Comparison of ENCODE assay signal across 26 mouse cellular contexts in genomic region chr9:123802896-123803295, GRCm38 (mm10). TPM values are rescaled to one million over a fixed set of nuclear protein-coding genes. Genes with fewer than 3 reads are reported as not detected.
DNase-seq lines count a peak whose midpoint lies in the region; ATAC-seq and TF ChIP-seq lines count a peak whose summit lies in the region.
"Had no signal": no experiment of that assay in that cellular context is flagged by ENCODE, and none has a peak within 500 bp of the region (broad histone marks: within the 10 kb centered on the region; RNA-seq: fewer than 3 reads in every experiment).

No protein-coding gene starts in this region.

- no peaks in the 10 kb centered on the region for H3K27me3 ChIP-seq in liver, postnatal 0 days (ENCODE audit: insufficient read depth, low read length)
- no peaks in the 10 kb centered on the region for H3K27me3 ChIP-seq in liver, embryonic 11.5 days (replicated peaks; ENCODE audit: control insufficient read depth, insufficient read depth, low read length)
- no peaks in the 10 kb centered on the region for H3K27me3 ChIP-seq in hindbrain, embryonic 13.5 days
- H3K27me3 ChIP-seq: kidney, embryonic 15.5 days; midbrain, embryonic 12.5 days had no signal

- no peak overlapping the region for H3K4me3 ChIP-seq in liver, postnatal 0 days (ENCODE audit: low read depth, low read length)
- H3K4me3 ChIP-seq in liver, embryonic 11.5 days (ENCODE audit: low read depth, low read length): no peak overlapping the region
- no peak overlapping the region for H3K4me3 ChIP-seq in hindbrain, embryonic 13.5 days
- H3K4me3 ChIP-seq: forebrain, embryonic 10.5 days; heart, adult 2 months; kidney, embryonic 15.5 days; left cerebral cortex, adult 2 months; midbrain, embryonic 12.5 days had no signal

- peak; percentile 17 for DNase-seq in CD4-positive, CD25-positive, alpha-beta regulatory T cell, adult 2 months (ENCODE audit: low read depth, low spot score)
- DNase-seq in liver, postnatal 0 days: no peak
- DNase-seq in liver, embryonic 11.5 days (ENCODE audit: low spot score): no peak
- peak; percentile 43 for DNase-seq in NIH3T3 (ENCODE audit: low read depth)
- DNase-seq: cerebellum, adult 11-12 months; cerebellum, postnatal 10 days; gastrocnemius, postnatal 25 days; heart, adult 2 months; heart, postnatal 4 days; kidney, adult 11 months; kidney, postnatal 4 days; layer of hippocampus, adult 9-11 months; lung, postnatal 10 days; thymus, postnatal 25 days had no signal

- no peak overlapping the region for H3K9ac ChIP-seq in liver, postnatal 0 days (replicated peaks)
- H3K9ac ChIP-seq in liver, embryonic 11.5 days (ENCODE audit: low read depth, low read length): no peak overlapping the region
- no peak overlapping the region for H3K9ac ChIP-seq in hindbrain, embryonic 13.5 days
- H3K9ac ChIP-seq: kidney, embryonic 15.5 days; midbrain, embryonic 12.5 days had no signal

- no peak overlapping the region for H3K4me2 ChIP-seq in liver, postnatal 0 days (ENCODE audit: low read depth, low read length)
- no peak overlapping the region for H3K4me2 ChIP-seq in liver, embryonic 11.5 days
- H3K4me2 ChIP-seq in hindbrain, embryonic 13.5 days: no peak overlapping the region
- H3K4me2 ChIP-seq: kidney, embryonic 15.5 days; midbrain, embryonic 12.5 days had no signal

- peak; percentile 47 for TF ChIP-seq CTCF in liver, postnatal 0 days (IDR thresholded peaks at IDR 0.05; ENCODE audit: low read depth)

- TF ChIP-seq EP300 in liver, postnatal 0 days (IDR thresholded peaks at IDR 0.05; ENCODE audit: low read depth): no peak

- no peaks in the 10 kb centered on the region for H3K9me3 ChIP-seq in liver, postnatal 0 days (ENCODE audit: low read length)
- no peaks in the 10 kb centered on the region for H3K9me3 ChIP-seq in liver, embryonic 11.5 days (ENCODE audit: control insufficient read depth, low read length)
- no peaks in the 10 kb centered on the region for H3K9me3 ChIP-seq in hindbrain, embryonic 13.5 days
- H3K9me3 ChIP-seq: forebrain, embryonic 10.5 days; kidney, embryonic 15.5 days; midbrain, embryonic 12.5 days had no signal

- H3K36me3 ChIP-seq in liver, postnatal 0 days (replicated peaks; ENCODE audit: insufficient read depth, low read length): peaks cover 39% of the 10 kb centered on the region
- no peaks in the 10 kb centered on the region; the same call in none of the 2 replicates for H3K36me3 ChIP-seq in liver, embryonic 11.5 days (ENCODE audit: control insufficient read depth, insufficient read depth, low read length)
- H3K36me3 ChIP-seq in hindbrain, embryonic 13.5 days: peaks cover 19% of the 10 kb centered on the region; the same call in 1 of the 2 replicates

- H3K4me1 ChIP-seq in liver, postnatal 0 days (ENCODE audit: insufficient read depth): no peaks in the 10 kb centered on the region
- no peaks in the 10 kb centered on the region for H3K4me1 ChIP-seq in liver, embryonic 11.5 days (replicated peaks; ENCODE audit: control insufficient read depth, insufficient read depth, low read length)
- H3K4me1 ChIP-seq in hindbrain, embryonic 13.5 days (replicated peaks): no peaks in the 10 kb centered on the region
- H3K4me1 ChIP-seq: forebrain, embryonic 10.5 days; kidney, embryonic 15.5 days; midbrain, embryonic 12.5 days had no signal

- ATAC-seq in CD4-positive, CD25-positive, alpha-beta regulatory T cell, adult 4 months: no peak
- no peak for ATAC-seq in liver, postnatal 0 days
- no peak for ATAC-seq in liver, embryonic 11.5 days (replicated peaks; ENCODE audit: low FRiP score)
- ATAC-seq in activated CD4-positive, CD25-positive, alpha-beta regulatory T cell, adult 4 months: no peak
- ATAC-seq in hindbrain, embryonic 13.5 days (ENCODE audit: low FRiP score): no peak
- ATAC-seq: forebrain, embryonic 16.5 days; hindbrain, embryonic 16.5 days had no signal

- no peak overlapping the region for H3K27ac ChIP-seq in liver, postnatal 0 days (ENCODE audit: low read depth)
- no peak overlapping the region for H3K27ac ChIP-seq in liver, embryonic 11.5 days (ENCODE audit: low read depth, low read length)
- no peak overlapping the region for H3K27ac ChIP-seq in hindbrain, embryonic 13.5 days
- H3K27ac ChIP-seq: forebrain, embryonic 10.5 days; heart, adult 2 months; kidney, embryonic 15.5 days; left cerebral cortex, adult 2 months; midbrain, embryonic 12.5 days had no signal

RNA-seq across cellular contexts. Expression of gene Cxcr6, which starts 3.4 kb away (rescaled TPM):
- 10 to 100 TPM; 25.3 to 37.5 TPM for polyA plus RNA-seq in CD4-positive, CD25-positive, alpha-beta regulatory T cell, adult 4 months (2017; shearing (Covaris generic))
- polyA plus RNA-seq in liver, postnatal 0 days (2015; fragmentation: Nextera tagmentation; extraction: Ambion mirVana): 0.49 and 0.56 TPM in 2 replicates
- 0.22 TPM in 1 of 2 replicates, not detected in the other for polyA plus RNA-seq in liver, embryonic 11.5 days (2014; fragmentation: Nextera tagmentation; extraction: Ambion mirVana)
- polyA plus RNA-seq in activated CD4-positive, CD25-positive, alpha-beta regulatory T cell, adult 4 months (2017; shearing (Covaris generic)): 100 to 1,000 TPM; 117 to 287 TPM
- 0.12 TPM in 1 of 2 replicates, not detected in the other for polyA plus RNA-seq in hindbrain, embryonic 13.5 days (2015; fragmentation: Nextera tagmentation; extraction: Ambion mirVana)
- polyA plus RNA-seq: embryonic facial prominence, embryonic 11.5 days had no signal

RNA-seq across cellular contexts. Expression of gene Fyco1, which starts 48.8 kb away (rescaled TPM):
- 10 to 100 TPM; 34.5 to 69.7 TPM for polyA plus RNA-seq in CD4-positive, CD25-positive, alpha-beta regulatory T cell, adult 4 months (2017; shearing (Covaris generic))
- 3.3 and 4.3 TPM in 2 replicates for polyA plus RNA-seq in liver, postnatal 0 days (2015; fragmentation: Nextera tagmentation; extraction: Ambion mirVana)
- polyA plus RNA-seq in liver, embryonic 11.5 days (2014; fragmentation: Nextera tagmentation; extraction: Ambion mirVana): 7.2 and 8.3 TPM in 2 replicates
- 10 to 100 TPM; 27.8 to 29.5 TPM for polyA plus RNA-seq in activated CD4-positive, CD25-positive, alpha-beta regulatory T cell, adult 4 months (2017; shearing (Covaris generic))
- polyA plus RNA-seq in hindbrain, embryonic 13.5 days (2015; fragmentation: Nextera tagmentation; extraction: Ambion mirVana): 11.7 and 12.0 TPM in 2 replicates

RNA-seq across cellular contexts. Expression of gene Xcr1, which starts 58.9 kb away (rescaled TPM):
- polyA plus RNA-seq in CD4-positive, CD25-positive, alpha-beta regulatory T cell, adult 4 months (2017; shearing (Covaris generic)): under 1 TPM; 0.12 to 0.61 TPM
- polyA plus RNA-seq in liver, postnatal 0 days (2015; fragmentation: Nextera tagmentation; extraction: Ambion mirVana): 0.11 TPM in 2 replicates
- polyA plus RNA-seq in liver, embryonic 11.5 days (2014; fragmentation: Nextera tagmentation; extraction: Ambion mirVana): not detected in 2 replicates
- polyA plus RNA-seq in activated CD4-positive, CD25-positive, alpha-beta regulatory T cell, adult 4 months (2017; shearing (Covaris generic)): under 1 TPM; 0.64 to 0.67 TPM
- polyA plus RNA-seq in hindbrain, embryonic 13.5 days (2015; fragmentation: Nextera tagmentation; extraction: Ambion mirVana): 0.08 and 0.17 TPM in 2 replicates
- polyA plus RNA-seq: embryonic facial prominence, embryonic 11.5 days; heart, embryonic 14.5 days; kidney, embryonic 15.5 days; limb, embryonic 14.5 days; midbrain, embryonic 12.5 days had no signal

Comparison
In these comparisons a context has a peak if more than half of its experiments do, and no peak if none do; other contexts are left out.
1. DNase-seq: peak in CD4-positive, CD25-positive, alpha-beta regulatory T cell, adult 2 months (single experiment) and NIH3T3 (single experiment); none in liver, postnatal 0 days (single experiment) and liver, embryonic 11.5 days (single experiment).
2. RNA of gene Cxcr6, which starts 3.4 kb away (polyA plus RNA-seq): 117 to 287 TPM in activated CD4-positive, CD25-positive, alpha-beta regulatory T cell, adult 4 months and 25.3 to 37.5 TPM in CD4-positive, CD25-positive, alpha-beta regulatory T cell, adult 4 months; 0.49 to 0.56 TPM in liver, postnatal 0 days, 0.22 TPM in liver, embryonic 11.5 days and 0.12 TPM in hindbrain, embryonic 13.5 days; every median in the first group is over 10 times any median in the second.